In genomic region chr9:53877423-53877822, GRCm38 (mm10) we compare ENCODE assay signal across 15 mouse cellular contexts. TPM values are rescaled to one million over a fixed set of nuclear protein-coding genes. Genes with fewer than 3 reads are reported as not detected.
"Had no signal": no experiment of that assay in that cellular context is flagged by ENCODE, and none has a peak within 500 bp of the region (broad histone marks: within the 10 kb centered on the region; RNA-seq: fewer than 3 reads in every experiment).

No protein-coding gene starts in this region.

- H3K27me3 ChIP-seq: limb, embryonic 15.5 days; liver, embryonic 12.5 days; lung, embryonic 15.5 days; neural tube, embryonic 15.5 days had no signal

- H3K9ac ChIP-seq: limb, embryonic 15.5 days; liver, embryonic 12.5 days; lung, embryonic 15.5 days; neural tube, embryonic 15.5 days had no signal

- H3K27ac ChIP-seq: limb, embryonic 15.5 days; liver, embryonic 12.5 days; lung, embryonic 15.5 days; midbrain, embryonic 10.5 days; neural tube, embryonic 15.5 days had no signal

- H3K4me2 ChIP-seq: limb, embryonic 15.5 days; liver, embryonic 12.5 days; lung, embryonic 15.5 days; neural tube, embryonic 15.5 days had no signal

- H3K9me3 ChIP-seq: limb, embryonic 15.5 days; liver, embryonic 12.5 days; lung, embryonic 15.5 days; midbrain, embryonic 10.5 days; neural tube, embryonic 15.5 days had no signal

- ATAC-seq: intestine, embryonic 16.5 days; liver, embryonic 12.5 days had no signal

- H3K4me1 ChIP-seq: limb, embryonic 15.5 days; liver, embryonic 12.5 days; lung, embryonic 15.5 days; midbrain, embryonic 10.5 days; neural tube, embryonic 15.5 days had no signal

- H3K4me3 ChIP-seq: limb, embryonic 15.5 days; liver, embryonic 12.5 days; lung, embryonic 15.5 days; midbrain, embryonic 10.5 days; myocyte; neural tube, embryonic 15.5 days had no signal

- H3K36me3 ChIP-seq: limb, embryonic 15.5 days; liver, embryonic 12.5 days; lung, embryonic 15.5 days; midbrain, embryonic 10.5 days; neural tube, embryonic 15.5 days had no signal

- DNase-seq: kidney, adult 2 months; layer of hippocampus, adult 9-11 months; left cerebral cortex, postnatal 4 days; midbrain, embryonic 14.5 days; right cerebral cortex, adult 18-20 months; right cerebral cortex, postnatal 25 days; thymus, postnatal 36 days had no signal

RNA-seq across cellular contexts. Expression of gene Sln, which starts 27.5 kb away (rescaled TPM):
- polyA plus RNA-seq: midbrain, embryonic 10.5 days; midbrain, embryonic 14.5 days; myocyte; small intestine, adult 2 months had no signal
